Mouse (Mus musculus): ENCODE measurements at regions not wholly inside any gene's neighbourhood (a gene's known extent, or its start where the extent isn't known, plus 50 kb on each side); places are given as distances from the start of the nearest gene placed in this dataset.

DNA sequence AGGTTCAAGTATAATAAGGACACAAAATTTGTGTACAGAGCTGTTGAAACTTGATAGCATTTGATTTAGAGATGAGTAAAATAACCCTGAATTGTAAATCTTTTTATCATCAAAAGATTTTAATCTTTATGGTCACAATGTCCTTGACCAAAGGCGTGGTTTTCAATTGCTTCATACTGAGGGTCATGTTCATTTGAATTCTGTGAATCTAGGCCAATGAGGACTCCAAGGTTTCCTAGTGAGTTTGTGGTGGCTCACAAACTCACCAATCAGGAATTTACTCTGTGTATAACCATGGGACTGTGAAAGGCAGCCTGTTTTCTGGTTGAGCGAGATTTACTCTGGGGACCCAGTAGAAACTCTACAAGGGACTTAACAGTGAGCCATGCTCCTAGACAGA is 1269.2 kb downstream of the Gsdmc2 start:
- DNase-seq = no peak

DNA sequence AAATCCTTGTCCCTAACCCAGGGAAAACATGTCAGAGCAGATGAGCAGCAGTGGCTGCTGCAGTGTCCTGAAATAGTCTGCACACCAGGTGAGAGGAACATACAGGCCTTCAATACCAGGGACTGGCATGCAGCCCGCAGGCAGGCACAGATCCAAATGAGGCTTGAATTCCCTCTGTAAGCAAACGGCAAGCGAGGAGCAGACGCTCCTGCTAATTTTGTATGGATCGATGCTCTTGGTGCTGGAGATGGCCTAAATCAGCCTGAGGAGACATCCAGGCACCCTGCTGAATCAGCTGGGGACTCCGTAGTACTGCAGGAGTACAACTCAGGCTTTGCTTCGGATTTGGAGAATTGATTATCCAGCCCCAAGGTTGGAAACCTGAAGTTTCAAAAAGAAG is 1273.2 kb downstream of the Gsdmc2 start:
- DNase-seq = peak; percentile 92 to 94

DNA sequence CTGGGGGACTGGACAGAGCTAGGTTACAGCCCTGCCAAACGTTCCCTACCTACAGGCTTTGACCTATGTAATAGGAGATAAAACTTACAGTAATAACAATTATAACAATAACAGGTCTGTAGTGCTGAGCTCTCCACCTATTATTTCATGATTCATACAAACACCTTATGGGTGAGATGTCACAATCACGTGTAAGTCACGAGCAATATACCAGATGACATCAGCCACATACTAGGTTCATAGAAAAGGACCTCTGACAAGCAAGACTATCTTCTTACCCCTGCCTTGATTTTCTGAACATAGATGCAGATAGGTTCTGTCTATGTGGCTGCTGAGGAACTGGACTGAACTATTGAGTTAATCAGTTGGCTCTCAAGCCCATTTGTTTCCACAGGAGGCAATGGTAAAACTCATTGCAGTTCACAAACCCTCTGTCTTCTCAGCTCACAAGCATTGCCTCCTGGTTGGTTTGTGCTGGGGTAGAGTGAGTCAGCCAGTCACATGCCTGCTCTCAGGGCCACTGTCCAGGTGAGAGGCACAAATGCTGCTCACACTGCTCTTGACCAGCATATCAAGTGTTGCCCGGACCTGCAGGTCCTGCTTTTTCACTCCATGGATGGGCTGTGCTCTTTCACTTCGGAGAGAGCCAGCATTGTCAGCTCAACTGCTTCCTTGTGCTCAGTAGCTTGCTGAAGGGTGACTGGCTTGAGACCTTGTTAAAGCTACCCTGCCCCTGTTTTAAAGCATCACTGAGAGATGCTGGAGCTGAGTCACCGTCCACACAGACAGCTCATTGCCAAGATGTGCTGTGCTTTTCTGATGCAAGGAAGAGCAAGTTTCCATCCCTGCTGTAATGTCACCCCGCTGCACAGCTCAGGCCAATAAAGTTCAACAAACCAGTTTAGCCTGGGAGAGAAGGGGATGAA is 1275.9 kb downstream of the Gsdmc2 start:
- DNase-seq = peak; percentile 24 to 37

DNA sequence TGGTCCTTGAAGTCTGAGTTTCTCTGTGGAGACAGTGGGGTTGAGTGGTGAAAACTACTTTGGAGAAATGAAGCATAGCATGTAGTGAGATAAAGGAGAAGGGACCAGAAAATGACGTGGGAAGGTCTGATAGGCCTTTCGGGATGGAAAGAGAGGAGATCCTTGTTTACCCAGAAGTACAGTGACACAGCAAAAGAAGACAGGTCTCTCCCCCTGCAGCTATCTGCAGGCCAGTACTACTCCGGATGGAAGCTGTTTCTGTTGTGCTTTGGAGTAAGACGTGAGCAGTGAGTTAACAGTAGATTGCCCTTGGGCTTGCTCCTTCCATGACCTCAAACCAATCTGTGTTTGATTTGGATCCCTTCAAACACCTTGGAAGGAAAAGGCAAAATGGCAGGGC is 1277.5 kb downstream of the Gsdmc2 start:
- no peak for DNase-seq

DNA sequence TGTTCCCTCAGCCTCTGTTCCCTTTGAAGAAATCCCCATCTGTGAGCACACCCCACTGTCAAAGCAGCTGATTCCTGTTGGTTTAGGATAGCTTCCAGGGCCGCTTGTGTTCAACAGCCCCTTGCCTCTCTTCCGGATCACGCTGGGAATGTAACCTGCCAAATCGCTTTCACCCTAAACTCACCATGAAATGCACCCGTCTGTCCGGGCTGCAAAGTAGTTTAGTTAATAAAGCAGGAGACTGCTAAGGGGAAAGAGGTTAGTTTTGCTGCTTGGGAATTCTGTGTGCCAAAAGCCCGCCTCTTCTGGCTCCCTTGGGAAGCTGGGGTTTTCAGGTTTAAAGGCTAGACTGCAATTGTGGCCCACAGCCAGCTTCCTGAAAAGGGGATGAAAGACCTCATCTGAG is 1278.9 kb downstream of the Gsdmc2 start:
- peak in 1 of 2 experiments; percentile 22 for DNase-seq

DNA sequence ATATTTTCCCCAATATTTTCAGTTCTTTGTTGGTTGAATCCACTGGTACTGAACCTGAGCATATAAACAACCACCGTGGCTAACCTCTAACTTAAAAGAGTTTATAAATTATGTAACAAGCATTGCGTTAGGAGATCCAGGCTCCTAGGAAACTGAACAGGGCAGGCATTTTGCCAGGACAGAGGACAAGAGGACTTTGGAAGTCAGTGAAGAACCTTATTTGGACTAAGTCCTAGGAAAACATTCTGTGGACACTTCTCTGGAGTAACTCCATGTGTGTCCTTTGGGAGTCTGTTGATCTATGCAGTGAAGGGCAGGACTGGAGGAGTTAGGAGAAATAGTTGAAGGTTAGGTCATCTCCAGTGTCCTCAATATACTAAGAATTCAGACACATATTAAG is 1311.7 kb downstream of the Gsdmc2 start:
- DNase-seq = peak in 1 of 2 experiments; percentile 1

DNA sequence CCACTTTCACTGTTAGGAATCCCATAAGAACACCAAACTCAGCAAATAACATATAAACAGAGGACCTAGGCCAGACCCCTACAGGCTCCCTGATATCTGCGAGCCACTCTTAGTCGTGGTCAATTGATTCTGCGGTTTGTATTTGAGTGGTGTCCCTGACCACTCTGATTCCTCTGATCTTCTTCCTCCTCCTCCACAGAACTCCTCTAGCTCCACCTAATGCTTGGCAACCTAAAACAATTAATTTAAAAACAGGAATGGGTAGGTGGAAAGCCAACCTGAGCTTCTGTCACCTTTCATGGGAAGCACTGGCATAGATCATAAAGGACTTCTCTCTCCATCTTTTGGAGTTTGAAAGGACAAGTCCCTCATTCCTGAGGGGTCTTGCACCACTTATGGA is 1316.0 kb downstream of the Gsdmc2 start:
- no peak for DNase-seq

DNA sequence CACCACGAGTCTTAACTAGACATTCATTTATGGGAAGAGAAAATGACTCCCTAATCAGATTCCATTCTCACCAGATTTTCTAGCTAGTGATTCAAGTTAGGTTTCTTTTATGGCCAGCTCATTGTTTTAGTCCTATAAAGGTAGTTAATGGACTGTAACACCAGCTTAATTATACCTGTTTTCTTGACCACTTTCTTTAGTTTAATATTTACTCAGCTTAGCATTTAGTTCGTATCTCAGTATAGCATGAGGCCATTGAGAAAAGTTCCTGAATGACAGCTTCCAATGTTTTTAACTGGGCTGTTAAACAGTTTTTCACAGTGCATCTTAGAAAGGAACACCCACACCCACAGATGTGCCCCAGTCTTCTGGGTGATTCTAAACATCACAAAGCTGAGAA is 1320.3 kb downstream of the Gsdmc2 start:
- no peak for DNase-seq

DNA sequence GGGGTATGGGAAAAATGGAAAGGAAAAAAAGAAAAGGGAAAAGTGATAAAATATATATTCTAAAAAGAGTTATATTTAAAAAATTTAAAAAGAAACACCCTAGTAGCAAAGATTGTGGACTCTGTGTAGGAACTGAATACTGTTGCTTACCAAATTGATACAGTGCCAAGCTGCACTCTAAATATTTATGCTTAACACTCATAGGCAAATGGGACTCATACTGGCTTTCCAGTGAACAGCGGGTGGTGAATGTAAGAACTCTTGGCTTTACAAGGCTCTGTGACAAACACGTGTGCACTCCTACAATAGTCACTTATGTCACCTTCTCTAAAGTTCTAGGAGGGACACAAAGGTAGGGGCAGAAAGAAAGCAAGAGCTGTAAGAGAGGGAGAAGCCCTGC is 1320.8 kb downstream of the Gsdmc2 start:
- no peak for DNase-seq

DNA sequence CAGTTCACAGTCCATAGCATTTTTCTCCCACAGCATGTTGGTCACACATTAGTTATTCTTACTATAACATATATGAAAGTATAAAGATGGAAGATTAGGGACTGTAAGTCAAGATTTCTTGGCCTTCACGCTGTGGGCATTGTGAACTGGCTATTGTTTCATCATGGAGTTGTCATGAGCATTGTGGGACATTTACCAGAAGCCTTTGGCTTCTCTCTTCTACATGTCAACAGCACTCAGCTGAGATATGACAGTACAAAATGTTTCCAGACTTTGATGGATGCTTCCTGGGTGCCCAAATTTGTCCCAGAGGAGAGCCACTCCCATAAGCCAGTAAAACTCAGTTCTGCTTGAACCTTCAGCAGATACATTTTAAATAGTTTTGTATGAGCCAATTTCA is 1331.5 kb downstream of the Gsdmc2 start:
- no peak for DNase-seq

DNA sequence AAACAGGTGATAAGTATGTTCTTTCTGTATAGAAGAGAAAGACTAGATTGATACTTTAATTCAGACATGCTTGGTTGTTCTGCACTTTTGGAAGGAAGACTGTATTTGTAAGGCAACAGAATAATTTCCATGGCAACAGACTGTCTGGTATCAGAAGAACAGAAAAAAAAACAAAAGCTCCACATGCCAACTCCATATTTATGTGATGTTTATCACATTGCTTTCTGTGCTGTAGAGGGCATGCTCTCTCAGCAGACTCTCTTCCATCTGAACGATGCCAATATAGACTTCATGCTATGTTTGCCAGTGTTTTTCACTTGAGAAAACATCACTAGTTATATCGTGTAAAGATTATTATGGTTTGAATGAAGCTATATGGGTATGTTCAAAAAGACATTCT is 1333.5 kb downstream of the Gsdmc2 start:
- no peak for DNase-seq

DNA sequence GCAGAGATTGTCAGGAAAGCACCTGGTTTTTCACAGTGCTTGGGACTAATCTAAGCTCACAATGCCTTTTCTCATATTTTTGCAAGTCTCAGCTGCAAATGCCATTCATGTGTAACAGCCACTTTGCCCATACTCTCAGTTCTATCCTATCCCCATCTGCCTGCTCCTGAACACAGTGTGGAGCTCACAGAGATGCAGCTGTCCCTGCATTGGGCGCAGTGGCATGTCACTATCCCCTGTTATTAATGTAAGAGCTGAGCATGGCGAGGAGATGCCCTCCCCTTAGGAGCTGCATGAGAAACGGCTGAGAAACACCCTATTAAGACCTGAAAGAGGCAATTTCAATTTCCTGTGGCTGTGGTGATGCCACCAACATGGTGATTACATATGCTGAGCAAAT is 1341.1 kb downstream of the Gsdmc2 start:
- DNase-seq = no peak

DNA sequence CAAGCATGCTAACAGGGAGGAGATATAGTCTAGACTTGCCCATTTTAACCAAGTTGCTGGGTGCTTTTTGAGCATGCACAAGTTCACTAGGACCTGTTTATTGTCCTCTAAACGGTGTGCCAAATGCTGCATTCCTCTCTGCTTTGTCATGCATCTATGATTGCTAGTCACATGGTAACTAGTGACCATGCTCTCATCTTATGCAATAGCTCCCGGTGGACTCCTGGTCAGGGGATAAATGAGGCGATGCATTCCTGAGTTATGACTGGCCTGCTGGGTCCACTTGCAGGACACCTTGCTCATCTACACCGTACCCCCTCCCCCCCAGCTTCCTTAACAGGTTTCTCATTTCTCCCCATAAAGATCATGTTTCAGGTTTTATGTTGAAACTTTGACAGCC is 1344.0 kb downstream of the Gsdmc2 start:
- no peak for DNase-seq

DNA sequence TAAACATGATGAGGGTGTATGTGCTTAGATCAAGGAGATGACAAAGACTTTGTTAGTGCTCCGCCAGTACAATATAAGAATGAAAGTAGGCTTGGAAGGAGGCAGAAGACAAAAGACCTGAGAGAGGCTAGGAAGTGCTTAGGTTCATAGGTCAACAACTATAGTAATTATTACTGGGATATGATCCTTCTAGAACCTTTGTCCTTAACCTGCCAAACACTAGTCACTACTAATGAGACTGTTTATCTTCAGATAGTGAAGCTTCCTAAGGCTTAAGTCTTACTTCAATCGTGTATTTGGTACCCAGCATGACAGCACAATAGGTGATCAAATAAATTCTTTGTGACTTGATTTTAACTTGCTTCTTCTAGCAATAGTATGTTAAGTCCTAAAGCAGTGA is 1344.5 kb downstream of the Gsdmc2 start:
- DNase-seq = no peak

DNA sequence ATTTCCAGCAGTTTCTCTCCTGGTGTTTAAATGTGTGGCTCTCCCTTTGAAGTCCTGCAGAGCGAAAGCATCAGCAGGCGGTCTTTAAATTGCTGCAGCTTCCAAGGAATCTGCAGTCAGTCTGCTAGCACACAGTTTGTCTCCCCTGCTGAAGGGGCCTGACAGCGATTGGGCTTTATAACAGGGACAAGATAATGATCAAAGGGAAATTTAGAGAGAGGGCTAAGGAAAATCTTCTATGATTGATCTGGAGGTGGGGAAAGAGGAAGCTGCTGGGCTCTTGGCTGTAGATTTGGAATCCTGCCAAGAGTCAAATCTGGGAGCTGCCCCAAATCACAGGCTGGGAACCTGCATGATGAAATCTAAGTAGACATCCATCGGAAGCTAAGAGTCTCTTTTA is 1348.8 kb downstream of the Gsdmc2 start:
- peak; percentile 13 to 17 for DNase-seq

DNA sequence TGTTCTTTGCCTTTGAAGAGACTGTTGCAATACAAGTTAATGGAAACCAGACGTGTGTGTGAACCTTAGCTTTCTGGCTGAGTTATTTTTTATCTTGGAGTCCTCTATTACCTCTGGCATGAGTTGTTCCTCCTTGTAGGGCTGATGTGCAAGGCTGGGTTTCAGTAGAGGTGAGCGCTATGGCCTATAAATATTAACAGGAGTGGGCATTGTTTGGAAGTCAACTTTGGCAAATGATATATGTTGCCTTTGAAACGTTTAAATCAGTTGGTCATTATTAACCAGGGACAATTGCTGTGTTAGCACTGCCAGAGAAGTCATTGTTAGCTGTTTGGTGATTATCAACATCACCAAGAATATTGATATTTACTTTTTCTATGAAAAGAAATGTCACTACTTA is 1352.6 kb downstream of the Gsdmc2 start:
- no peak for DNase-seq

DNA sequence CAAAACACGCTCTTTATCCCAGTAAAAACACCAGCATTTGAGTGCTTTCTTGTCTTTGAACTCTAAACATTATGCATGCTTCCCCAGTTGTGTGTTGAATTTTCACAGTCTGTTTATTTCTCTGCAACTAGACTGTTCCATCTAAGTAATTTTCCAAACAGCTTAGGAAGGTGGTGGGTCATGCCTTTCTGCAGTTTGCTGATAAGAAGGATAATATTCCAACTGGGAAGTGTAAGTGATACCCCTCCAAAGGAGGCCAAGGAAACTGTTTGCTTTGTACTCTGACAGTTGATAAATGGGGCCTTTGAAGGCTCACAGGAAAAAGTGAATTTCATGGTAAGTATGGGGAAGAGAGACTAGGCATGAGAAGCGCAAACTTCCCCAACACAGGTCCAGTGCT is 1354.4 kb downstream of the Gsdmc2 start:
- no peak for DNase-seq

DNA sequence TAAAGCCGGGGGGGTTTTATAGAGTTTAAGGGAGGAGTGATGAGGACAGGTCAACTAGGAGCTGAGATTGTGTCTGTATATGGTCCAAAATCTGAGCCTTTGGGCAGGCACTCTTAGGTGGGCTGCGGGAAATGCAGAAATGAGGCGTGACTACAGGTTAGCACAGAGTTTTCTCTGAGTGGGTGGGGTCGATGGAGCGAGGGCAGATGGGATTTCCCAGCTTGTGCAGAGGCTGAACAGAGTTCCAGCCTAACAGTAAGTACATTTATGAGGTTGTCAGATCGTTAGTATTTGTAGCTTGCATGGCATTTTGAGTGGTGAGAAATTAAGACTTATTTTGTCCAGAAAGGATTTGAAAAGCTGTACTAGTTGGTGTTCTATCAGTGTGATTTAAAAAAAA is 1358.4 kb downstream of the Gsdmc2 start:
- DNase-seq = no peak

DNA sequence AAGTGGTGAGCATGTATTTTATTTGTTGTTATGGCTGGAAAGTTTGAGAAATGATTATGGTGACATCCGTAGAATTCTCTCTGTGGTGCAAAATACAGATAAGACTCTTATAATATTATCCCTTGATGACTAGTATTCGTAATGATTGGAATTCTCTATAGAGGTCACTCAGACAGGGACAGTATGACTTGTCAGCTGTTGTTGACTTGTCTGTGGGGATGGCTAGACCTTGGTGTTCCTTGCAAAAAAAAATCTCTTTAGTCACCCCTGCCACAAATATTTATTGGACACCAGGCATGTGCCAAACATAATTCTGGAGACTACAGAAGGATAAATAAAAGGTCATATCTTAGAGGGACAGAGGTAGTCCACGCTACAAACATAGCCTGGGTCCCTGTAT is 1360.6 kb downstream of the Gsdmc2 start:
- no peak for DNase-seq

DNA sequence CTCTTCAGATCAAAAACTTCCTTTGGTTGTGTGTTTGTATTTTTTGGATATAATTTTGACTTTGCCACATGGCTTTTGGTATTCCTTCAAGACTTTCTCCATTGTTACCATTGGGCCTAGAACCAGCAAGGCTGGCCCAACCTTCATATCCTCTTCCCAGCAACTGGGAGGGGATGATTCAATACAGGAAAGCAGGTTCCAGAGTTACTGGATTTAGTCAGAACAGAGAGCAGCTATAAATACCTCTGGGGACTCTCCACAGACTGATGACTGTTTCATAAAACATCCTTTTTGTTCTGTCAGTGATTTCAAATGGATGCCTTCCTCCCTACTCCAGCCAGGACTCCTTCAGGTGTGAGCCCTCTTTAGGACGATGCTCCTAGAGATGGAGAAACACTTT is 1361.4 kb downstream of the Gsdmc2 start:
- DNase-seq = no peak

DNA sequence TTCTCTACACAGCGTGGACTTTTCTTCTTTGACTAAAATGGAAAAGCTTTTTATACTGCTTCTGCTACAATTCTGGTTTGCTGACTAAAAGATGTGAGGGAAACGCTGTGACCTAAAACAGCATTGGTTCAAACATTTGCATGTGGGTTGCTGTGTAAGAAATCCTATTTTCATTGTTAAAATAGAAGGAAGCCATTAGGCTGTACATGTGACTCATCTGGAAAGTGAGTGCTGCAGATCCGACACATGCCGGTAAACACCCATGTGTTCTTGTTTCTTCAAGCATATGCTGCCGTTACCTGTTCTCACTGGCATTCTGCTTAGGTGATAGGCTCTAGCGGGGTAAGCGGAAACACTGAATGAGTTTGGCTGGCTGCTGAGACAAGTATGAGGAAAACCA is 1362.6 kb downstream of the Gsdmc2 start:
- no peak for DNase-seq

DNA sequence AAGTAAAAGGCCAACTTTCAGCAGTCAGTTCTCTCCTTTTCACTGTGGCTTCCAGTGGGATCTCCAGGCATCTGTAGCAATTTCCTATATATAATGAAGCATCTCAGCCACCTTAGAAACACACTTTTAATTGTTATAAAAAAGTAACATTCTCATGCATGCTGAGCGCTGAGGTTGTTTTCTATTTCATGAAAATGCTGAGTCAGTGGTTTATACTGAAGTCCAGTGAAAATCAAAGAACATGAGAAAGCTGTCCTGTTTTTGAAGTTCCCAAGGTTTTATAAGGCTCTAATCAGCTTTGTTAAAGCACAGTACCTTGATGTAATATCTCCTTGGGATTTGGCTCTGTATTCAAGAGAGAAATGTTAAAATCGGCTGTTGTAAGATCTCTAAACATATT is 1367.2 kb downstream of the Gsdmc2 start:
- no peak for DNase-seq

DNA sequence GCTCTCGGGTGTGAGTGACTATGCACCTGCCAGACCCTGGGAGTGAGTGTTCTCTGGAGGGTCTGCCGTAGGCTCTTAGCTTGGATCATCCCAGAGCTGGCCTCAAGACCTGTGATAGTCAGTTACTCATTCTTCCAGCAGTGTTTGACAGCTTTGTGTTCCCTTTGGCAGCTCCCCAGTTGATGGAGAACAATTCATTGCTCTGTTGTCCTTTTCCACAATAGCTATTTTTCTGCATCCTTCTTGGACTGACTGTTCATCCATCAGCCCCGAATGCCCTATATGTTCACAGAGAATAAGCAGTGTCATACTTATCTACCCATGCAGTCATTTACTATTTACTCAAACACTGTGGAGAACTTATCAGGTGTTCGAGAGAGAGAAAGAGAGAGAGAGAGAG is 1368.5 kb downstream of the Gsdmc2 start:
- DNase-seq = no peak

DNA sequence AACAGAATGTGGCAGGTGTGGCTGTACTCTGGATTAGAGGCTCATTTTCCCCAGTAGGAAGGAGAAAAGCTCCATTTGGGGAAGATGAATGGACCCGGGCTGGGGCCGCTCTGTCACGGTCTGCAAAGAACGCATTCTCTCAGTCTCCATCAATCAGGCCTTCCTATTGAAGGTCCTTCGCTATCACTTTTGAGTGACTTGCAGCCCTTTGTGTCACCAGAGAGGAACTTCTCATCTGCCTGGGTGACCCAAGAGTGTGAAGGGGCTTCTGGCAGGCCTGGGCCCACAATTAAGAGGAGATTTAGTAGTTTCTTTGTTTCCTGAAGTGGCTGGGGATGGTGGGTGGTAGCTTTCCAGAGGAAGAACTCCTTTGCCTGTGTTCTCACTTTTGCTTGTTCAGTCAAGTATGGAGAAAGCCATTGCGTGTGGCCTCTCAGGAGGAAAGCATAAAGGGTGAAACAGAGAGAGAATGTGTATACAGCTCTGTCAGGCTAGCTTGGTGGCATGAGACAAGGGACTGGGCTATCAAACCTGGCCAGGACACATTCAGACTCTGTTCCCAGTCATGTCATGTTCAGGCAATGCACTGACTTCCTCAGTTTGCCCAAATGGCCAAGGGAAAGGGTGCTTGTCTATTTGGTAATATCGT is 1374.2 kb downstream of the Gsdmc2 start:
- DNase-seq = no peak

DNA sequence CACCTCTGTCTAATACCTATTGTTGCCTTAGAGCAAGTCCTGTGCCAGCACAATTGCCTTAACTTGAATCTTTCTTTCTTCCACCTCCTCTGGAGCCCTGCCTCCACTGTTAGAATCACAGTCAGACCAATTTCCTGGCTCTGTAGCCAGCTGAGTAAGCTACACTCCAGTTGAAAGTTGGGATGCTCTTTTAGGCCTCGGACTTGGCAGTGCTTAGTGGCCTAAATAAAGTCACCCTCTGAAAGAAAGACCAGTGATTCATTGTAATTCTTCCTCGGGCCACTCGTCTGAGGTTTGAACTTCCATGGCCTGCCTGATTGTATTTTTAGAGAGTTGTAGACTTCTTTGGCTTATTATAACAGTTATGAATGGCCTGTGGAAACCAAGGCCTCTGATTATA is 1376.9 kb downstream of the Gsdmc2 start:
- no peak for DNase-seq

All from cerebellum, postnatal 25 days (tissue).